Mouse (Mus musculus): ENCODE data around the gene Ankrd17.

Ankrd17 gene

GRCm38 (mm10) chr5:90366121-90367066, at the start of gene Ankrd17:
Ankrd17 (minus strand) TSS chr5:90366577.
- peak; percentile 92 for DNase-seq (ENCODE audit: low spot score)

GRCm38 (mm10) chr5:90414925-90415295, 48.5 kb upstream of the Ankrd17 start:
- DNase-seq (ENCODE audit: low spot score): no peak

- DNase-seq (ENCODE audit: low spot score): no peak
These were observed 48.0 kb upstream of the Ankrd17 start for GRCm38 (mm10) chr5:90414142-90414924.

- no peak for DNase-seq (ENCODE audit: low spot score)
These were observed 38.8 kb upstream of the Ankrd17 start for GRCm38 (mm10) chr5:90405210-90405609.

- DNase-seq (ENCODE audit: low spot score): no peak
These were observed 30.4 kb upstream of the Ankrd17 start for GRCm38 (mm10) chr5:90396817-90397216.

GRCm38 (mm10) chr5:90394322-90394721, 27.9 kb upstream of the Ankrd17 start:
- no peak for DNase-seq (ENCODE audit: low spot score)

GRCm38 (mm10) chr5:90393764-90394163, 27.4 kb upstream of the Ankrd17 start:
- no peak for DNase-seq (ENCODE audit: low spot score)

- no peak for DNase-seq (ENCODE audit: low spot score)
These were observed 16.7 kb upstream of the Ankrd17 start for GRCm38 (mm10) chr5:90383080-90383479.

- no peak for DNase-seq (ENCODE audit: low spot score)
These were observed 15.1 kb upstream of the Ankrd17 start for GRCm38 (mm10) chr5:90381458-90381857.

- DNase-seq (ENCODE audit: low spot score): no peak
These were observed 7.3 kb upstream of the Ankrd17 start for GRCm38 (mm10) chr5:90373708-90374107.

- no peak for DNase-seq (ENCODE audit: low spot score)
These were observed 4.0 kb upstream of the Ankrd17 start for GRCm38 (mm10) chr5:90370401-90370800.

- DNase-seq (ENCODE audit: low spot score): no peak
These were observed 608 bp upstream of the Ankrd17 start, which contains the start of gene Gm9958 for GRCm38 (mm10) chr5:90367067-90367303. Gm9958 (plus strand) TSS chr5:90367204.

GRCm38 (mm10) chr5:90365141-90365951, 1.0 kb downstream of the Ankrd17 start:
- DNase-seq (ENCODE audit: low spot score): peak; percentile 69

- DNase-seq (ENCODE audit: low spot score): peak; percentile 27
These were observed 1.9 kb downstream of the Ankrd17 start for GRCm38 (mm10) chr5:90364526-90364925.

GRCm38 (mm10) chr5:90355824-90356223, 10.6 kb downstream of the Ankrd17 start:
- no peak for DNase-seq (ENCODE audit: low spot score)

GRCm38 (mm10) chr5:90353552-90354317, 12.6 kb downstream of the Ankrd17 start:
- no peak for DNase-seq (ENCODE audit: low spot score)

GRCm38 (mm10) chr5:90346877-90347276, 19.5 kb downstream of the Ankrd17 start:
- DNase-seq (ENCODE audit: low spot score): no peak

- DNase-seq (ENCODE audit: low spot score): no peak
These were observed 25.5 kb downstream of the Ankrd17 start for GRCm38 (mm10) chr5:90340847-90341246.

- DNase-seq (ENCODE audit: low spot score): no peak
These were observed 26.4 kb downstream of the Ankrd17 start for GRCm38 (mm10) chr5:90339953-90340343.

- no peak for DNase-seq (ENCODE audit: low spot score)
These were observed 27.0 kb downstream of the Ankrd17 start for GRCm38 (mm10) chr5:90339129-90339952.

Data from testis, postnatal 14 days (tissue).